Mouse (Mus musculus): Measurements from ENCODE around the gene Mroh2a.

- TF ChIP-seq EP300 (IDR thresholded peaks at IDR 0.05; ENCODE audit: insufficient read depth, low read depth, low read length) (no peak), CTCF (IDR thresholded peaks at IDR 0.05) (no peak), POLR2A (IDR thresholded peaks at IDR 0.05; ENCODE audit: insufficient read depth, low read depth, low read length) (no peak)
These were observed 28.7 kb downstream of the Mroh2a start for GRCm38 (mm10) chr1:88255466-88255857.

Data from heart, adult 2 months (tissue).